Comparison of ENCODE assay signal across 17 mouse cellular contexts in genomic region chr2:173776108-173776507, GRCm38 (mm10). TPM values are rescaled to one million over a fixed set of nuclear protein-coding genes. Genes with fewer than 3 reads are reported as not detected.
DNase-seq lines count a peak whose midpoint lies in the region; ATAC-seq lines count a peak whose summit lies in the region.
"Had no signal": no experiment of that assay in that cellular context is flagged by ENCODE, and none has a peak within 500 bp of the region (broad histone marks: within the 10 kb centered on the region; RNA-seq: fewer than 3 reads in every experiment).

No protein-coding gene starts in this region.

- peak overlapping the region; percentile 71 for H3K27ac ChIP-seq in neural tube, embryonic 11.5 days (ENCODE audit: low read depth, low read length)
- H3K27ac ChIP-seq in embryonic facial prominence, embryonic 12.5 days: peak overlapping the region; percentile 30; the same call in 1 of the 2 replicates
- no peak overlapping the region for H3K27ac ChIP-seq in limb, embryonic 13.5 days
- H3K27ac ChIP-seq: liver, embryonic 14.5 days had no signal

- H3K4me3 ChIP-seq in neural tube, embryonic 11.5 days (ENCODE audit: low read depth, low read length): no peak overlapping the region
- no peak overlapping the region for H3K4me3 ChIP-seq in embryonic facial prominence, embryonic 12.5 days
- H3K4me3 ChIP-seq in limb, embryonic 13.5 days: no peak overlapping the region

- 5% methylated on average over 9 of the region's 9 CpGs for WGBS in neural tube, embryonic 11.5 days
- WGBS in embryonic facial prominence, embryonic 12.5 days: 15% methylated on average over 9 of the region's 9 CpGs
- 17% methylated on average over 9 of the region's 9 CpGs for WGBS in limb, embryonic 13.5 days

- no peaks in the 10 kb centered on the region for H3K9me3 ChIP-seq in neural tube, embryonic 11.5 days (ENCODE audit: control insufficient read depth, low read length)
- no peaks in the 10 kb centered on the region for H3K9me3 ChIP-seq in embryonic facial prominence, embryonic 12.5 days
- H3K9me3 ChIP-seq in limb, embryonic 13.5 days: no peaks in the 10 kb centered on the region
- H3K9me3 ChIP-seq: G1E had no signal

- no peaks in the 10 kb centered on the region for H3K27me3 ChIP-seq in neural tube, embryonic 11.5 days (ENCODE audit: control insufficient read depth, insufficient read depth, low read length)
- no peaks in the 10 kb centered on the region for H3K27me3 ChIP-seq in embryonic facial prominence, embryonic 12.5 days
- H3K27me3 ChIP-seq in limb, embryonic 13.5 days: no peaks in the 10 kb centered on the region

- peak; percentile 28; the same call in 1 of the 2 replicates for ATAC-seq in neural tube, embryonic 11.5 days (ENCODE audit: insufficient read depth, low FRiP score, low TSS enrichment)
- no peak; the same call in 1 of the 2 replicates for ATAC-seq in embryonic facial prominence, embryonic 12.5 days (ENCODE audit: insufficient number of reproducible peaks, insufficient read depth, low FRiP score, low TSS enrichment)
- ATAC-seq in limb, embryonic 13.5 days (ENCODE audit: low FRiP score, low read depth): no peak

- no peak overlapping the region for H3K4me2 ChIP-seq in neural tube, embryonic 11.5 days (ENCODE audit: low read depth)
- H3K4me2 ChIP-seq in embryonic facial prominence, embryonic 12.5 days (replicated peaks): no peak overlapping the region
- no peak overlapping the region; the same call in 1 of the 2 replicates for H3K4me2 ChIP-seq in limb, embryonic 13.5 days (replicated peaks)

- peaks cover 25% of the 10 kb centered on the region for H3K4me1 ChIP-seq in neural tube, embryonic 11.5 days (ENCODE audit: control insufficient read depth, insufficient read depth, low read length)
- H3K4me1 ChIP-seq in embryonic facial prominence, embryonic 12.5 days: peaks cover 27% of the 10 kb centered on the region
- peaks cover 32% of the 10 kb centered on the region for H3K4me1 ChIP-seq in limb, embryonic 13.5 days

- H3K36me3 ChIP-seq in neural tube, embryonic 11.5 days (ENCODE audit: control insufficient read depth, insufficient read depth, low read length): no peaks in the 10 kb centered on the region; the same call in 1 of the 2 replicates
- H3K36me3 ChIP-seq in embryonic facial prominence, embryonic 12.5 days: peaks cover 43% of the 10 kb centered on the region
- H3K36me3 ChIP-seq in limb, embryonic 13.5 days: peaks cover 64% of the 10 kb centered on the region

- DNase-seq in neural tube, embryonic 11.5 days (ENCODE audit: low spot score): peak; percentile 62
- no peak for DNase-seq in neural tube, embryonic 10.5 days (ENCODE audit: extremely low spot score, low spot score)
- DNase-seq in yolk sac, embryonic 10.5 days (ENCODE audit: low spot score): peak; percentile 83
- DNase-seq in thymus, postnatal 25 days: no peak
- no peak for DNase-seq in frontal cortex, postnatal 14 days (ENCODE audit: low spot score in 2 of 2)
- DNase-seq in thymus, postnatal 0 days (ENCODE audit: low spot score): no peak
- DNase-seq: adrenal gland, postnatal 10 days; cerebellum, adult 11-12 months; gastrocnemius, postnatal 36 days; heart, postnatal 4 days; layer of hippocampus, adult 9-11 months; thymus, adult 18-20 months had no signal

- no peak overlapping the region for H3K9ac ChIP-seq in neural tube, embryonic 11.5 days (ENCODE audit: low read length)
- no peak overlapping the region for H3K9ac ChIP-seq in embryonic facial prominence, embryonic 12.5 days
- 0 out of 2 replicates have a peak overlapping the region, but pooled peaks have one; percentile 8 for H3K9ac ChIP-seq in limb, embryonic 13.5 days
- H3K9ac ChIP-seq: liver, embryonic 14.5 days had no signal

RNA-seq across cellular contexts. Expression of gene Vapb, which starts 38.8 kb away (rescaled TPM):
- polyA plus RNA-seq in neural tube, embryonic 11.5 days (2014; fragmentation: Nextera tagmentation; extraction: Ambion mirVana): 15.2 and 17.2 TPM in 2 replicates
- polyA plus RNA-seq in embryonic facial prominence, embryonic 12.5 days (2016; fragmentation: Nextera tagmentation; extraction: Ambion mirVana): 11.7 and 13.4 TPM in 2 replicates
- polyA plus RNA-seq in limb, embryonic 13.5 days (2015; fragmentation: Nextera tagmentation; extraction: Ambion mirVana): 10.2 and 11.0 TPM in 2 replicates
- polyA plus RNA-seq in thymus, postnatal 0 days (2015; fragmentation: Nextera tagmentation; extraction: Ambion mirVana): 10.0 and 10.9 TPM in 2 replicates

RNA-seq across cellular contexts. Expression of gene 1700010B08Rik, which starts 56.9 kb away (rescaled TPM):
- not detected in 2 replicates for polyA plus RNA-seq in neural tube, embryonic 11.5 days (2014; fragmentation: Nextera tagmentation; extraction: Ambion mirVana)
- not detected in 2 replicates for polyA plus RNA-seq in embryonic facial prominence, embryonic 12.5 days (2016; fragmentation: Nextera tagmentation; extraction: Ambion mirVana)
- not detected in 2 replicates for polyA plus RNA-seq in limb, embryonic 13.5 days (2015; fragmentation: Nextera tagmentation; extraction: Ambion mirVana)
- not detected in 2 replicates for polyA plus RNA-seq in thymus, postnatal 0 days (2015; fragmentation: Nextera tagmentation; extraction: Ambion mirVana)
- polyA plus RNA-seq: G1E; liver, embryonic 14.5 days; spleen, adult 2 months had no signal

Comparison
In these comparisons a context has a peak if more than half of its experiments do, and no peak if none do; other contexts are left out.
1. DNase-seq: peak in neural tube, embryonic 11.5 days (single experiment) and yolk sac, embryonic 10.5 days (single experiment); none in neural tube, embryonic 10.5 days (single experiment), thymus, postnatal 25 days (single experiment), frontal cortex, postnatal 14 days (0 of 2) and thymus, postnatal 0 days (single experiment).